ENCODE assay signal across 8 mouse cellular contexts in the genomic region with DNA sequence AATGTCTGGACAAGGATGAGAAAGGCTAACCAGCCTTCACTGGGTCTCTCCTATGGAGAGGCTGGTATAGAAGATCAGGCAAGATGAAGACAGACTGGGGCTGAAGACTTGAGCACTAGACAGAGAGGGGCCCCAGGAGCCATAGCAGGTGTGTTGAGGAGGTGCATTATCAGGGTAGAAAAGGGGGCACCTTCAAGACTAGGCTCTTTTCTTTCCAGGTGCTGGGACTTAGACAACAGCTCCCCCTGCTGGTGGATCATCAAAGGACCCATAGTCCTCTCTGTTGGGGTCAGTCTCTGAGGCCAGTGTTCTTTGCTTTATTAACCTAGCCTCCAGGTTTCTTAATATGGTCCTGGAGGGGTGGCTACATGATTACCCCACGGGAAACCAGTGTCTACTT. TPM values are rescaled to one million over a fixed set of nuclear protein-coding genes. Genes with fewer than 3 reads are reported as not detected.
DNase-seq lines count a peak whose midpoint lies in the region; ATAC-seq lines count a peak whose summit lies in the region.

No protein-coding gene starts in this region.

- peak; percentile 67; the same call in 1 of the 2 replicates for ATAC-seq in cerebellum, adult (ENCODE audit: insufficient number of reproducible peaks, low FRiP score, low TSS enrichment)
- ATAC-seq in erythroblast, adult 5-6 weeks (replicated peaks; ENCODE audit: low FRiP score, poor library complexity, severe bottlenecking) = peak; percentile 68
- peak; percentile 71; the same call in 1 of the 2 replicates for ATAC-seq in kidney, embryonic 16.5 days (ENCODE audit: low FRiP score, low TSS enrichment)
- 0 out of 2 replicates have a peak, but pooled peaks have one; percentile 9 for ATAC-seq in lung, embryonic 15.5 days (ENCODE audit: borderline replicate concordance, extremely low read depth, low FRiP score, low TSS enrichment)

- no peak overlapping the region for H3K4me3 ChIP-seq in kidney, embryonic 16.5 days (ENCODE audit: low read length)
- no peak overlapping the region for H3K4me3 ChIP-seq in lung, embryonic 15.5 days

- no peak overlapping the region for H3K9ac ChIP-seq in kidney, embryonic 16.5 days (replicated peaks; ENCODE audit: low read length)
- H3K9ac ChIP-seq in lung, embryonic 15.5 days = no peak overlapping the region

- no peak overlapping the region for H3K27ac ChIP-seq in kidney, embryonic 16.5 days (ENCODE audit: low read length)
- H3K27ac ChIP-seq in lung, embryonic 15.5 days = no peak overlapping the region

- H3K4me2 ChIP-seq in kidney, embryonic 16.5 days (replicated peaks; ENCODE audit: low read depth, low read length) = no peak overlapping the region
- no peak overlapping the region for H3K4me2 ChIP-seq in lung, embryonic 15.5 days

- no peaks in the 10 kb centered on the region for H3K9me3 ChIP-seq in kidney, embryonic 16.5 days (ENCODE audit: low read length)
- H3K9me3 ChIP-seq in lung, embryonic 15.5 days = no peaks in the 10 kb centered on the region

- H3K4me1 ChIP-seq in kidney, embryonic 16.5 days (ENCODE audit: insufficient read depth, low read length) = no peaks in the 10 kb centered on the region
- H3K4me1 ChIP-seq in lung, embryonic 15.5 days = no peaks in the 10 kb centered on the region

- H3K27me3 ChIP-seq in kidney, embryonic 16.5 days (ENCODE audit: insufficient read depth, low read length) = 0 out of 2 replicates have a peak, but pooled peaks cover 2% of the 10 kb centered on the region
- no peaks in the 10 kb centered on the region for H3K27me3 ChIP-seq in lung, embryonic 15.5 days

- WGBS in kidney, embryonic 16.5 days = 7% methylated on average over 1 of the region's 1 CpGs
- 8% methylated on average over 1 of the region's 1 CpGs for WGBS in lung, embryonic 15.5 days

- DNase-seq in cerebellum, adult 9-11 months = no peak
- peak; percentile 70 for DNase-seq in urinary bladder, postnatal 25 days (ENCODE audit: low spot score)
- no peak for DNase-seq in urinary bladder, adult 2 months (ENCODE audit: low spot score)
- DNase-seq in spleen, postnatal 14 days (ENCODE audit: low spot score in 2 of 2) = peak; percentile 43 to 69

- no peaks in the 10 kb centered on the region for H3K36me3 ChIP-seq in kidney, embryonic 16.5 days (ENCODE audit: insufficient read depth, low read length)
- no peaks in the 10 kb centered on the region for H3K36me3 ChIP-seq in lung, embryonic 15.5 days

RNA-seq across cellular contexts. Expression of gene Ghrhr, which starts 7.8 kb away (rescaled TPM):
- polyA plus RNA-seq in urinary bladder, adult 2 months (2012; rRNA removed) = not detected in 2 replicates
- total RNA-seq in erythroblast, adult 5-6 weeks (2015; ENCODE audit: low replicate concordance) = 0.63 TPM in 1 of 2 replicates, not detected in the other
- total RNA-seq in erythroblast, adult 5-6 weeks (2017; ENCODE audit: low replicate concordance) = 0.28 TPM in 1 of 2 replicates, not detected in the other
- 0.17 and 0.18 TPM in 2 replicates for polyA plus RNA-seq in kidney, embryonic 16.5 days (2015; fragmentation: Nextera tagmentation; extraction: Ambion mirVana)
- polyA plus RNA-seq in lung, embryonic 15.5 days (2015; fragmentation: Nextera tagmentation; extraction: Ambion mirVana) = 0.09 and 0.10 TPM in 2 replicates

RNA-seq across cellular contexts. Expression of gene Aqp1, which starts 47.7 kb away (rescaled TPM):
- 444 and 459 TPM in 2 replicates for polyA plus RNA-seq in urinary bladder, adult 2 months (2012; rRNA removed)
- 183 and 231 TPM in 2 replicates for total RNA-seq in erythroblast, adult 5-6 weeks (2015; ENCODE audit: low replicate concordance)
- total RNA-seq in erythroblast, adult 5-6 weeks (2017; ENCODE audit: low replicate concordance) = 447 and 529 TPM in 2 replicates
- polyA plus RNA-seq in kidney, embryonic 16.5 days (2015; fragmentation: Nextera tagmentation; extraction: Ambion mirVana) = 50.8 and 69.9 TPM in 2 replicates
- 48.8 and 57.9 TPM in 2 replicates for polyA plus RNA-seq in lung, embryonic 15.5 days (2015; fragmentation: Nextera tagmentation; extraction: Ambion mirVana)

Comparison
In these comparisons a context has a peak if more than half of its experiments do, and no peak if none do; other contexts are left out.
1. DNase-seq: peak in urinary bladder, postnatal 25 days (single experiment) and spleen, postnatal 14 days (2 of 2); none in cerebellum, adult 9-11 months (single experiment) and urinary bladder, adult 2 months (single experiment).
2. ATAC-seq: peak in every context shown above with its lines; median percentile 71 in kidney, embryonic 16.5 days; 68 in erythroblast, adult 5-6 weeks; 67 in cerebellum, adult; 9 in lung, embryonic 15.5 days.